Mouse (Mus musculus) right cerebral cortex, postnatal 4 days (tissue): ENCODE measurements around the gene Adamts3.

ENCODE experiments used
- DNase-seq: peaks from one replicate; pipeline ENCODE4 v3.0.0-alpha.2; 2022

Adamts3 gene

GRCm38 (mm10) chr5:89814552-89814951 is 68.6 kb downstream of the Adamts3 start:
- DNase-seq: no peak

GRCm38 (mm10) chr5:89800181-89800816 is 82.8 kb downstream of the Adamts3 start:
- peak; percentile 22 for DNase-seq

- DNase-seq: no peak
Observed at GRCm38 (mm10) chr5:89793706-89794105, 89.4 kb downstream of the Adamts3 start.

DNA sequence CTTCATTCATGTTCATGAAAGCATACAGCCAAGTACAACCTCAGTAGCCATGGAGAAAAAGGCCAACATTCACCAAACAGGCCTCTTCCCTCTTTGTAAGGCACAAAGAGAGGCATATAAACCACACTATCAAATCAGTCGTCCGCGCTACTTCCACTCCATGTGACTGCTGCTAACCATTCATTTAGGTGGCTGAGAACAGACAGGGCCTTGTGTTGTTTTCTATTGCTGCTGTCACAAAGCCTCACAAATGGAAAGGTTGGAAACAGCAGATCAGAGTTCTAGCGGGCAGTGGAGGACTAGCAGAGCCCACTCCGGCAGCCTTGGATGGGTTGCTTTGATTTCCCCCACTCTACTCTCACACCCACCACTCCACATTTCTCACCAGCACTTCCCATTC is 98.5 kb downstream of the Adamts3 start:
- no peak for DNase-seq

- no peak for DNase-seq
Observed at GRCm38 (mm10) chr5:89779823-89780222, 103.3 kb downstream of the Adamts3 start.

DNA sequence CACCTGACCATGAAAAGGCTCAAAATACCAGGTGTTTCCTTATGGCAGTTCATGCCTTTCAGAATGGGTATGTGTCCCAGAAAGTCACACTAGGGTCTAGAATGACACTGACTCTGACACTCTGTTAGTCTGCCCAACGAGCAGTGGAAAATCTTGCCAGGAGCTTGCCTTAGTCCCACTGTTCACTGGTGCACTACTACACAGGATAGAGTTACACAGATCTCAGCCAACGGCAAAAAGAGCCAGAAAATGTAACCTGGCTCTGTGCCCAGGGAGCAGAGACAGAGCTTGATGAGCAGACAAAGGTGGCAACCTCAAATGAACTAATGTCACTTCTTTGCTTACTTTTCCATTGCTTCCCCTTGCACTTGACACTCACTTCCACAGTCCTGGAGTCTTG is 104.5 kb downstream of the Adamts3 start:
- peak; percentile 17 for DNase-seq

DNA sequence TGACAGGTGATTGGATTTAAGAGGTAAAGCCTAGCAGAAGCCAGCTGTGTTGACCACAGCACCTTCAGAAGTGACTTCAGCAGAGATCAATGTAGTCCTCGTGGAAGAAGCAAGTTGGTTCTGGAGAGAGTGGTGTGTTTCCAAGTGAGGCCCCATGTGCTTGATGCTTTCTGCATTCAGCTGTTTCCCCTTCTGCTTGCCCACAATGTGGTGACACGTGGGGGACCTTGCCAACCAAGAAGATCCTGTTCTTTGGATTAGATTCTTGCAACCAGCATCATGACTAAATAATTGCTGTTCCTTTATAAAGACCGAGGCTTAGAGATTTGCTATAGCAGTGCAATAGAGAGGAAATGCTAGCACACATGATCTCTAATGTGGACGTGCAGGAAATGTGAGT is 105.7 kb downstream of the Adamts3 start:
- no peak for DNase-seq

- no peak for DNase-seq
Observed at GRCm38 (mm10) chr5:89770655-89771355, 112.3 kb downstream of the Adamts3 start.

GRCm38 (mm10) chr5:89763189-89764187 is 119.6 kb downstream of the Adamts3 start:
- no peak for DNase-seq

DNA sequence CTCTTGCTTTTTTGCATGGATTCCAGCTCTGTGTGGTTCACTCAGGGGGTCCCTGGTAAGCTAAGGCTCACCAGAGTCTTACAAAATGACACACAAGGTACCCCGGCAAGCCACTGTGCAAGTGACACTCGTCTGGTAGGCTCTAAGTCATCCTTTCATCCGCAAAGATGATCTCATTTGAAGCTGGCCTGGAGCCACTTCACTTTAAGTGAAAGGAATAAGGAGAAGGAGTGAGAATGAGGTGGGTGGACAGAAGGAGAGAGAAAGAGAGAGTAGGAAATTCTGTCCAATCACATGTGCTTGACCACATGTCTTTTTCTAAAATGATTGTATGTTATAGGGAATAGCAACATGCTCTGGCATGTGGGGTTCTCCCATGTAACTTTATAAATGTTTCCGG is 122.8 kb downstream of the Adamts3 start:
- no peak for DNase-seq

DNA sequence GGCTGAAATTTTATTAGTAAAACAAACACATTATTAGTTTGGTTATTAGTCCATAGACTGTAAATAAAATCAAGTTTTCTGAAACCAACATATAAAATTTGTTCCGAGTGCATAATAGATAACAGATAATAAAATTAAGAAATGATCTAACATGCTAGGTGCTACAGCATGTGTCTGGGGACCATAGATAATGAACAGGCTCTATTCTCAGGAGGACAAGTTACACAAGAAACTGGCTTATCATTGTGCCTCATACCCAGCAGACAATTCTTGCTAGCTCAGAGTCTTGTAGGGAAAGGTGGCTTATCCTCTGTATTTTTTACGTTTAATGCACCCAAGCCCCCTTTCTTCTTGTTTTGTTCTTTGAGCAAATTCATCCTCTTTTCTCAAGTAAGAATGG is 131.3 kb downstream of the Adamts3 start:
- no peak for DNase-seq

- DNase-seq: no peak
Observed at GRCm38 (mm10) chr5:89748185-89748884, 134.8 kb downstream of the Adamts3 start.

- DNase-seq: no peak
Observed at GRCm38 (mm10) chr5:89747149-89747659, 135.9 kb downstream of the Adamts3 start.

GRCm38 (mm10) chr5:89745112-89745511 is 138.0 kb downstream of the Adamts3 start:
- DNase-seq: no peak

DNA sequence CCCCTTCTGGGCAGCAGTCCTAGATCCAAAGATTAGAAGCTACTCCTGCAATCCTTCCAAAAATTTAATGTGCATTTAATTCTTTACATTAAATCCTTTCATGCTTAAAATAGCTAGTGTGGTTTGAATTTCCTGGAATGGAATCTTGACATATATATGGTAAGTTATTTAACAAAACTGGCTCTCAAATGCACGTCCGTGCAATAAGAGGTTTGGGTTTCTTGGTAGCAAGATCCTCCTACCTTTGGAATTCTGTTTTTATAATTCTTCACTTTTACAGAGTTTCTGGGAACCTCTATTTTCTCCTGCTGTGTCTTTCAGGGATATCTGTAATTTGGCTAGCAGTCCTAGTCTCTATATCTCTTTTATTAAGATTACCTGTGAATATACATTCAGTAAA is 148.4 kb downstream of the Adamts3 start:
- no peak for DNase-seq

- no peak for DNase-seq
Observed at GRCm38 (mm10) chr5:89730411-89730810, 152.7 kb downstream of the Adamts3 start.

DNA sequence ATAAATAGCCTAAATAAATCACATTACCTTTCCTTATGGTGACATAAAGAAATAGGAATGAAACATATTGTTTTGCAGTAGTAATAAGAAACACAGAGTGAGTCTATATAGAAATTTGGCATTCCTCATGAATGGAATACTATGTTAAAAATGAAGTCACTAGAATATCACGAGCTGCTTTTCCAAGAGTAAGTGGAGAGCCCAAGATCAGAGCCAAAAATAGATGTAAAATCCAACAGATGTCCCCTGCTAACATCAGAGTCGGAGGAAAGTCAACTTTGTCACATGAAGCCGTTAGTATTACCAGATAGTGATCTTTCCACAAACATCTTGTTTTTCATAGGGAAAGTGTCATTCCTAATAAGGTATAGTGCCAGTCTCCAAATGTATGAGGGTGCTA is 155.0 kb downstream of the Adamts3 start:
- no peak for DNase-seq

GRCm38 (mm10) chr5:89727497-89728057 is 155.6 kb downstream of the Adamts3 start:
- DNase-seq: no peak

DNA sequence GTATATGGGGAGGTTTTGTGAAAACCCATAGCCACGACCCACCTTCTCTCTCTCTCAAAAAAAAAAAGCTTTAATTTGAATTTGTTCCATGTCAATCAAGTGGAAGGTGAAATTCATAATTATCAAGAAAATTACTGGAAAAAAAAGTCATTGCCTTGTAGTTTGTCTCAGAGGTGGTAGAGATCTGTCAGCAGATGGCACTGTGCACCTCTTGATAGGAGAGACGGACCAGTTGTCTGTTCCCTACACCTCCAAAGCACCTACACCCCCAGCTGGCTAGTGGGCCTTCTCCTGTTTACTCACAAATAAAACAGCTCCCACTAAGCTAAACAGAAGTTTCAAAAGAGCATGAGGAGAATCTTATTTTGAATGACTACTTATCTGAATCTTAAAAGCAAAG is 168.6 kb downstream of the Adamts3 start:
- no peak for DNase-seq

GRCm38 (mm10) chr5:89711116-89711859 is 171.8 kb downstream of the Adamts3 start:
- no peak for DNase-seq

DNA sequence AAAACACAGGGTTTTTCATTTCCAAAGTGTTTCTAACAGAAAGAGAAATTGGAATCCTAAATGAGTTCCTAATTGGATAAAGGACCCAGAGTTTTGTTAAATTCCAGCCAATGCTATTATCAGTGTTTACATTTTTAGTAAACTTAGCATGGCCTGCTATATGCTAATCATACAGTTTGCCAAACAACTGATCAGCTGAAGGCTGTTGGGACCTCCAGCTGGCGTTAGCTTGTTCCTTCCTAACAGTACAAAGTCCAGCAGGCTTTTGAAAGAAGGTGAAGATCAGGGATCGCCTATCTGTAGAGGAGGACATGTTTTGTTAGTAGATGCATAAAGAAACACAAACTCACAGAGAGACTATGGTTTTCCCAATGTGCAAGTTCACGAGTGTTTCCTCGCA is 173.7 kb downstream of the Adamts3 start:
- no peak for DNase-seq

DNA sequence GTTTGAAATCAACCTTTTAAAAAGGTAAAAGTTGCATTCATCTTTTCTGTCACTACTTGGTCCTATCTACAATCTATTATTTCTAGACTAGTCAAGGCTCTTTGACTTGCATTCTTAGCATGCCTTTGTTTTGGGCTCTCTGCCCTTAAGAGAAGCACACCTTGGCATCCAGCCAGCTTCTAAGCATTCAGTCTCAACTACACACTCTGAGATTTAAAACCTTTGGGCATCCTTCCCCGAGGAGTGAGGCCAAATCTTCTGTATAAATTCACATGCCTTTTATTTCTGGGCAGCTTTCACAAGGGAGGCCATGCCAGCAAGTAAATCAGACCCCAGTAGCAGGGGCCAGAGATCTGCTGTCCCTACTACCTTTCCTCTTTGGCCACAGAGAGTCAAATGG is 178.9 kb downstream of the Adamts3 start:
- DNase-seq: peak; percentile 60
